Mouse (Mus musculus) adipocyte (in vitro differentiated cells): ENCODE data around the gene Best3.
"Not testable (repeated sequence)": the region's sequence is repeated elsewhere in the genome, so short reads cannot be mapped to it uniquely, and the experiment has no call there.

Source experiments
- DNase-seq: peaks from one replicate; pipeline ENCODE4 v3.0.0-alpha.2; 2016; ENCODE audit warnings: low spot score

Gene Best3

GRCm38 (mm10) chr10:117031160-117031559 is 45.0 kb downstream of the Best3 start:
- DNase-seq, result no peak

GRCm38 (mm10) chr10:117033785-117034184 is 47.7 kb downstream of the Best3 start:
- peak; percentile 78 for DNase-seq

GRCm38 (mm10) chr10:117040355-117040754 is 54.2 kb downstream of the Best3 start:
- peak; percentile 64 for DNase-seq

- DNase-seq, result no peak
These were observed 56.2 kb downstream of the Best3 start for GRCm38 (mm10) chr10:117042295-117042694.

- not testable (repeated sequence) for DNase-seq
These were observed 57.5 kb downstream of the Best3 start for GRCm38 (mm10) chr10:117043497-117044166.

- DNase-seq, result no peak
These were observed 59.3 kb downstream of the Best3 start, which contains the start of gene Lrrc10 for GRCm38 (mm10) chr10:117045175-117046056. TSS of gene Lrrc10 (plus strand) at chr10:117045341.

GRCm38 (mm10) chr10:117049253-117049652 is 63.1 kb downstream of the Best3 start:
- no peak for DNase-seq

GRCm38 (mm10) chr10:117049961-117050597 is 64.0 kb downstream of the Best3 start:
- DNase-seq, result no peak

- no peak for DNase-seq
These were observed 69.6 kb downstream of the Best3 start for GRCm38 (mm10) chr10:117055668-117056067.

- no peak for DNase-seq
These were observed 76.8 kb downstream of the Best3 start for GRCm38 (mm10) chr10:117062894-117063253.

- peak; percentile 96 for DNase-seq
These were observed 77.3 kb downstream of the Best3 start, which contains the start of gene Cct2 for GRCm38 (mm10) chr10:117063254-117064021. TSS of gene Cct2 (minus strand) at chr10:117063814.

GRCm38 (mm10) chr10:117064076-117064475 is 78.0 kb downstream of the Best3 start:
- no peak for DNase-seq

GRCm38 (mm10) chr10:117069109-117069508 is 83.0 kb downstream of the Best3 start:
- DNase-seq, result no peak

- DNase-seq, result no peak
These were observed 86.2 kb downstream of the Best3 start for GRCm38 (mm10) chr10:117072191-117072888.

GRCm38 (mm10) chr10:117073176-117073575 is 87.1 kb downstream of the Best3 start:
- no peak for DNase-seq
